Mouse (Mus musculus) neural tube, embryonic 11.5 days (tissue): ENCODE data around the gene Bcap29. TPM values are rescaled to one million over a fixed set of nuclear protein-coding genes. Genes with fewer than 3 reads are reported as not detected.

Experiments used
- polyA plus RNA-seq: library from polyadenylated mRNA; unstranded; fragments of >200 nt; fragmentation: Nextera tagmentation; extraction: Ambion mirVana; gene quantifications from 2 replicates; pipeline ENCODE4 v1.2.1, GENCODE M21; 2014

The Bcap29 gene
- polyA plus RNA-seq, 1 experiment from 2014 or later, result 28.8 TPM

Other genes with a start within 250 kb of the Bcap29 start
- gene Slc26a3, start 243.8 kb downstream of the Bcap29 start, polyA plus RNA-seq, result not detected in 2 replicates
- 27.2 and 27.8 TPM in 2 replicates for gene Cbll1, start 135.0 kb downstream of the Bcap29 start, polyA plus RNA-seq
- not detected in 2 replicates for gene Slc26a4, start 74.7 kb downstream of the Bcap29 start, polyA plus RNA-seq
- 10.4 and 10.9 TPM in 2 replicates for gene Dus4l, start 20.2 kb upstream of the Bcap29 start, polyA plus RNA-seq
- 34.8 and 35.6 TPM in 2 replicates for gene Cog5, start 20.2 kb upstream of the Bcap29 start, polyA plus RNA-seq
- 4.5 and 6.3 TPM in 2 replicates for gene Gpr22, start 79.3 kb upstream of the Bcap29 start, polyA plus RNA-seq